Mouse (Mus musculus) thymus, postnatal 36 days (tissue): Measurements from ENCODE around the gene Olfr1275.

Source experiments
- DNase-seq, 2 experiments: peaks; one replicate each; pipeline ENCODE4 v3.0.0; 2022; ENCODE audit warnings: mixed read lengths in 2 of 2

Olfr1275 gene

GRCm38 (mm10) chr2:111235186-111235585, at the start of gene Olfr1275:
Olfr1275 (minus strand) TSS chr2:111235286.
- DNase-seq: no peak

- no peak for DNase-seq
Measured at GRCm38 (mm10) chr2:111274006-111274405, 38.9 kb upstream of the Olfr1275 start, which contains the start of gene Olfr1277. Olfr1277 (minus strand) TSS chr2:111274106.

GRCm38 (mm10) chr2:111254216-111254615, 19.1 kb upstream of the Olfr1275 start, which contains the start of gene Olfr1276:
Olfr1276 (plus strand) TSS chr2:111254516.
- no peak for DNase-seq

- DNase-seq: no peak
Measured at GRCm38 (mm10) chr2:111229502-111229901, 5.6 kb downstream of the Olfr1275 start, which contains the start of gene 4930430A15Rik. 4930430A15Rik (minus strand) TSS chr2:111229602.

- DNase-seq: no peak
Measured at GRCm38 (mm10) chr2:111182068-111182467, 53.0 kb downstream of the Olfr1275 start.
